Mouse (Mus musculus) neural tube, embryonic 10.5 days (tissue): ENCODE measurements around the gene Polr2l.
A peak's percentile ranks its signal among the peaks of the same experiment; 100 is the strongest.

Experiments used
- DNase-seq: peaks from one replicate; pipeline ENCODE4 v3.0.0-alpha.2; 2017; ENCODE audit warnings: low spot score; ENCODE audit errors: extremely low spot score

The Polr2l gene

DNA sequence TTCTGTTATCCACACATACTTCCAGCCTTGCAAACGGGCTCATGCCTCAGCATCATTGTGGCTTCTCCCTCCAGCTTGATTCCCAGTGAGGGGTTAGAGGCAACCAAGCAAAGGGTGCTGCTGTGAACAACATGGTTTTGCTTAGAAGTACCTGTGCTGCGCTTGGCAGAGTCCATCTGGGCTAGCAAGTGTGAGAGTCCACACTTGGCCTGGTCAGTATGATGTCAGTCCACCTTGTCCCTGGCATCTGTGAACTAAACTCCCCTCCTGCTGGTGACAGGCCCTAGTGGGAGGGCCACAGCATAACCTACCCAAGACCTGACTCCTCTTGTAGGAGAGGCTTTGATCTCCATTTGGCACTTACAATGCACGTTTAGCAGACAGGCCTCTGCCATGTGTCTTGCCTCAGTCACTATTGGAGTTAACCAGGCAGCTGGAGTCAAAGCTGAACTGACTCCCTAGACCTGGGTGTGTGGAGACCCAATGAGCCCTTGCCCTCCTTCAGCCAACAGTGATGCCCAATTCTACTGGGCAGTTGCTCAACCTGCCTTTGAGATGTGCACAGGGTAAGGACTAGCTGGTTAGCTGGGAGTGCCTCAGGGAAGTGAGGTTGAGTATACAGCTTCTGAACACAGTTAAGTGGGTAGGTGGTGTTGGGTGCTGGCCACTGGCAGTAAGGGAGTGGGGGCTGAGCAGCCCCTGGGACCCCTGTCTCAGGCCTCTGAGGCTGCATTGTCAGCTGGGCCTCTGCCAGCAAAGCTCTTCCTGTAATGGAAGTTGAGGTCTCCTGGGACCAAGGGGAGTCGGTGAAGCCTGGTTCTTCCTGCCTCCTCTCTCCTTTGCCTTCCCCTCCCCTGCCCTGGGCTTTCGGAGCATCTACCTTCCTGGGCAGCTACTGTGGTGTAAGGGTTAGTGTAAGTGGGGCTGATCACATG is 9.5 kb upstream of the Polr2l start:
- no peak for DNase-seq

DNA sequence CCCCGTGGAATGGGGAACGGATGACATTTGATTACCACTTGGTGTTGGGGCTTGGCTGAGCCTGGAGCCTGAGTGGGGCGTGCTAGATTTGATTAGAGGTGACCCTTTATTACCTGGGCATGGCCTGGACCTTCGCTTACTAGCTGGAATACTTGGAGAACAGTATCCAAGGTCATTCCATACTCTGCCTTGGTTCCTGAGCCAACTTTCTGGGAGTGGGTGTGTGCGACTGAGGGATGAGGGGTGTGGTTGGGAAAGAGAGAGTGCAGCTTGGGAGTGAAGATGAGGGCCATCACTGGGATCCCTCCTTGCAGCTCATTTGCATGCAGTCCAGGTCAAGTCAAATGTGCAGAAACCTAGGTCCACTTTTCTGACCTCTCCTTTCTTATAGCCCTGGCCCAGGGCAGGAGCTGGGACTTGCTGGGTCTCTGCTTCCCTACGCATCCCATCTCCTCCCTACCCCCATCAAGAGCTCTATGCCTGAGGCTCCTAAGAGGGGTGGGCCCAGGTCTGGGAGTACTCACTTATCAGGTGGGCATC is 8.3 kb upstream of the Polr2l start:
- DNase-seq, result no peak

DNA sequence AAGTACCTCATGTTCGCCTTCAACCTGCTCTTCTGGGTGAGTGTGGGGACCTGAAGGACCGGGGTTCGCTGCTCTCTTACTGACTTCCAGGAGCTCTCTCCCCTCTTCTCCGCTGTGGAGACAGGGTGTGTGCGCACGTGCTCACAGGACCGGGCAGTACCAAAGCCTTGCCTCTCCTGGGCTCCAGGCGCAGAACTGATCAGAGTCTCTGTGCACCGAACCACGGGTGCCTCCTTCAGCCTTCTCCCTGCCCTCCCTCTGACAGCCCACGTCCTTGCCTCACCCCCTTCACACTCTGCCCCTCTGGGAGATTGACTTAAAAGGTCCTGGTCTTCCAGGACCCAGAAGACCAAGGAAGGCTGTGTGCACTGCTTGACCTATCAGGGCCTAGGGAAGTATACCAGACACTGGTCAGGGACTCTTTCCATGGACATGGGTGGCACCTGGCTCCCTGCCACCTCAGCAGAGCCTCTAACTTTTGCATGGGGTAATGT is 7.6 kb upstream of the Polr2l start:
- DNase-seq, result no peak

DNA sequence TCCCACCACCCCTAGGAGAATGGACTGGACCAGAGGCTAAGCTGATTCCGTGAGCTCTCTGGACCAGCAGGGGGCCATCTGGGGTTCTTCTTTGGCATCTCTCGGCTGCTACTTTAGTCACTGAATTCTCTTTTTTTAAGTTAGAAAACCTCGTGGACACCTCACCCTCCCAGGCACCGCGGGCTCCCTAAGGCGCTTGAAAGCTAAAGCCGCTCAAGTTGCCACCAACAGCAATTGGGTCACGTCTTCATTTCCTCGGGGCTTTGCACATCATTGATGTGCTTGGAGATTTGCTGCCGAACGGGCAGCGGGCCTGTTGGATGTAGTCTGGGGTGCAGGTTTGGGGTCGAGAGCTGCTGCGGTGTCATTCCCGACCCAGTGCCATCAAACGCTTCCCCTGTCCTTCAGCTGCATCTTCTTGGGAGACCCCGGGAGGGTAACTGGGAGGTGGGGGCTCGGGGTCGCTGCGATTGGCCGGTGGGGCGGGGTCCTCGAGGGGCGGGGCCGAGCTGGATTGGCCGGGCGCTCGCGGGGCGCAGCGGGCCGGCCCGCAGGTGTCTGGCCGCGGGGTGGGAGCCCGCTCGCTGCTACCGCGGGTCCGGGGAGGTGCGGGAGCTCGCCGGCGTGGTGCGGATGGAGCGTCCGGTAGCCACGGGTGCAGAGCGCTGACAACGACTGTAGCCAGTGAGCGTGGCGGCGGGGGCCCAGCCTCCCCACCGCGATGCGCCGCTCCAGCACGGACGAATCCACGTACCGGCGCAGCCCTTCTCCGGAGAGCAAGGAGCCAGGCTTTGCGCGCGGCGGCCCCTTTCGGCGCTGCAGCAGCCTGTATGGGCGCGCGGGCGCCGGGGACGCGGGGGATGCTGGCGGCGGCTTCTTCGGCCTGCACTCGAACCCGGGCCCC is 6.8 kb upstream of the Polr2l start:
- peak; percentile 75 for DNase-seq

DNA sequence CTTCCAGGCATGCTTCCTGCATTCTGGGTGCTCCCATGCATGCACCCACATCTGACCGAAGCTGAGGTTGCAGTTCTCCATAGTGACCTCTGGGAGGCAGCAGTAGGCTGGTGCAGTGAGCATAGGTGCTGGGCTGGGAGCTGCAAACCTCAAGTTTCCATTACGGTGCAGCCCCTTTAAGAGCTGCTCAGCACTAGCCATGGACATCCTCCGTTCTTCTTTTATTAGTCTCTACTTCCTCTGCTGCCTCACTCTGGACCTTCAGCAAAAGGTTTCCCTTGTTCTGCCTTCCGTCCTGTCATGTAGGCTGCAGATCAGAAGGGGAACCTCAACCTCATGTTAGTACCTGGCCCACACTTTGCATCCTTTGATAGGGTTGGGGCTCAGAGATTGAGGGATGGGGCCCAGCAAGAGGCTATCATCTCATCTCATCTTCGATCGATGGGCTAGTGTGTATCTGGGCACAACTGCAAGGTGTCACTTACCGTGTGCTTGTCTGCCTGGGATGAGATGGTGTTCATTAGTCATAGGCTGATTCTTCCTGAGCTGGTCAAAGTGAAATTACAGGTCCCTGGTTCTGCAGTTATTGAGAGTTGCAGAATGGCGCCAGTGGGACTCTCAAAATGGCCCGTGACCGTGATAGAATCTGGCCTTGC is 6.0 kb upstream of the Polr2l start:
- DNase-seq, result peak; percentile 57

DNA sequence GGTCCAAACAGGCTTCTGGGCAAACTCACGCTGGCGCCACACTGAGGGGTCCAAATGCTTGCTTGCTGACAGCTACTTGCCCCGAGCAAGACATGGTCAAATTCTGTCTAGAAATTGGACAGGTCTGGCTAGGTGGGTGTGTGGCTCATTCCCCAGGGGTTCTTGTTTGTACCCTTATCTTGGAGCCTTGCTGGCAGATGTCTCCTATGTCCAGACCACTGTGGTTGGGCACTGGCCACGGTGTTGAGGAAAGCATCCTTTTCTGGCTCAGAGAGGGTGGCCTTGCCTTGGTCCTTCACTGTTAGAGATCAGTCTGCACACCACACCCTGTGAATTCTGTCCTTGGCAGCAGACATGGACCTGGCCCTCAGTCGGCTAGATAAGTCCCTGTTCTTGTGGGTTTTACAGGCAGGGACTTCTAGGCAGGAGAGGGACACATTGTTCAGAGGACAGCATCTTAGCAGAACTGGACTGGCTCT is 3.4 kb upstream of the Polr2l start:
- DNase-seq, result no peak

DNA sequence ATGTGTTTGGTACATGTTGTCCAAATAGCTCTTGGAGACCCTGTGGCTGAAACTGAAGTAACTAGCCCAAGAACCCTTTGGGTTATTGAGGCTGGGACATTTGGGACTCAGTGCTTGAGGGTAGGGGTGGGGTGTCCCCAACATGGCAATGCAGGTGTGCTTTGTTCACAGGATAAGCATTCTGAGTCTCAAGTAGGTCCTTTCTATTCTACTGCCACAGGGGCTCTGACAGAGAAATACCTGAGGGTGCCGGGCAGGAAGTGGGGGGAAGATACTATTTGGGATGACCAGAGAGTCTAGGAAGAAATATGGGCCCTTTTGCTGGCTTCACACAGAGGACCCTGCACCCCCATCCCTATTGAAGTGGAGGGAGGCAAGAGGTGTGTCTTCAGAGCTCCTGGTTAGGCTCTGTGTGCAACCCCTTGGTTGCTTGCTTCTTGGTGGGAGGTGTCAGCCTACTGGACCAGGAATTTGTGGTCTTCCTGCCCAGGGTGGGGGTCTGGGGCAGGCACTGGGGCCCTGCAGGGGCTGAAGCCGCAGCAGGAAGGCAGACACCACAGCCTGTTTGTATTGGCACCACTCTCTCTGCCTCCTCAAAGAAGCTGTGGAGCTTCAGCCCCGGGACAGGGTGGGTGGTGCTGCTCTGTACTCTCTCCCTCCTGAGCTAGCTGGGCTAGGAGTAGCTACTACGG is 2.8 kb upstream of the Polr2l start:
- DNase-seq, result no peak

DNA sequence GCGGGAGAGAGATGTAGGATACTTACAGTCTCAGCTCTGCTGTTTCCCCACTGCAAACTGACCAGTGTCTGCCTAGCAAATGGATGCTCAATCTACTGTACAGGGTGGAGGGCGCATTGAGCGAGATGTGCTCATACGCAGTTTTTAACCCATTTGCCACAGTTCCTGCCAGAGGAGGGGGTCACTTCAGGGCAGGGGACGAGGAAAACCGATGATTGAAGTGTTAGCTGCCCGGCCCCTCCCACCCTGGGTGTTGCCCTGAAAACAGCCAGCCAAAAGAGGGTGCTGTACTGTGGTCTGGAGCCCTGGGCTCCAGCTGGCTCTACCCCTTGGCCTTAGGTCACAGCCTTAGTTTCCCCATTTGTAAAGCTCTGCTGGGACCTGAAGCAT is 2.0 kb upstream of the Polr2l start:
- DNase-seq, result no peak

DNA sequence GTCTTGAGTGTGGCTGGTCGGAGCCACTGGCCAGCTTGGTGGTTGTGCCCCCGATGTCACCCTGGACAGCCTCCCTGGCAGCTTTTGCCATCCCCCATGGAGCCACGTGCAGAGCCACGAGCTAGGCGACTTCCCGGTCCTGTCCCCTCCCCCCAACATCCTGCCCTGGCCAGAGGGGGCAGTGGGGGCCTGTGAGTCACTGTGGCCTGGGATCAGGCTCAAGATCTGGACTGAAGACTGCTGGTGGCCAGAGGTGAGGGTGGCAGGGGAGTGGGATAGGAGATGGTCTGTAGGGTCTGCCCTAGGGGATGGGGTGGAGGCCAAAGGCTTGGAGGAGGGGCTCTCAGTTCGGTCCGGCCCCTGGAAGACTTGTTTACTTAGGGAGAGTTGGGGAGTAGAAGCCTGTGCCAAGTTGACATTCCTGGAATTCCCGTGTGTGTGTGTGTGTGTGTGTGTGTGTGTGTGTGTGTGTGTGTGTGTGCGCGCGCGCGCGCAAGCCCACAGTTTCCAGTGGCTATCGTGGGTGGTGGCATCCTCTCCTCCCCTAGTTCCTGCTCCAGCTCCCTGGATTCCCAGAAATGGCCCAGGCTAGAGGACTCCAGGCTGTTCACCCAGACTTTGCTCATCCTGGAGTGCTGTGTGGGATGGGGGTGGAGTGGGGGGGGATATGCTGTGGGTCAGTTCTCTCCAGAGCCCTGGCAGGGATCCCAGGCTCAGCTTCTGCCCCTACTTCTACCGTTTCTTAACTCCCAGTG is 1.5 kb upstream of the Polr2l start:
- peak; percentile 63 for DNase-seq

DNA sequence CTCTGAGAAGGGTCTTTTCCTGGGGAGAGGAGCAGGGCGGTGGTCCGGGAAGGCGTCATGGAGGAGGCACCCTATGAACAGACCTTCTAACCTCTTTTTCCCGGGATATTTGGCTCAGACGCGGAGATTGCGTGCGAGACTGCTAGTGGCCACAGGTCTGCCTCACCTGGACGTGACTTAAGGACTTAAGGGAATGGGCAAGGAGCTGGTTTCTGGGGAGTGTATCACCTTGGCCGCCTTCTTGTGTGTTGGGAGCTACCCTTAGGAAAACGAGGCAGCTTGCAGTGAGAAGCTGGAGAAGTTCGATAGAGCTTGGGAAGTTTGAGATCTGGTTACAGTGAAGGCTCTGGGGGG is 850 bp upstream of the Polr2l start:
- no peak for DNase-seq

DNA sequence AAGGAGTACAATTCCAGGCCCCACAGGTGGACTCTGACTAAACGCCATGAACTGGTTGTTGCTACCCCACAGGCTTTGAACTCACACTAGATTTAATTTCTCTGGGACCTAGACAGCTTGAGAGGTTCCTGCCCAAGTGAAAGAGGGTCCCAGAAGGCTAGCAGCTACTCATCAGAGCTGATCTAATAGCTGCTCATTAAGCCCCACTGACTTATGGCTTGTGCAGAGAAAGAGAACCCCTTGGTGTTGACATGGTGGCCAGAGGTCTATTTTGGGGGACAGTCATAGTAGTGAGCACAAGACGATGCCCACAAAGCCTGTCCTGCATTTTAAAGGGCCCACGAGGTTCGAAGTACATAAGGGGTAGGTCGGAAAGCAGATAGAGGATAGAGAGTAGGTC is 772 bp downstream of the Polr2l start:
- no peak for DNase-seq

DNA sequence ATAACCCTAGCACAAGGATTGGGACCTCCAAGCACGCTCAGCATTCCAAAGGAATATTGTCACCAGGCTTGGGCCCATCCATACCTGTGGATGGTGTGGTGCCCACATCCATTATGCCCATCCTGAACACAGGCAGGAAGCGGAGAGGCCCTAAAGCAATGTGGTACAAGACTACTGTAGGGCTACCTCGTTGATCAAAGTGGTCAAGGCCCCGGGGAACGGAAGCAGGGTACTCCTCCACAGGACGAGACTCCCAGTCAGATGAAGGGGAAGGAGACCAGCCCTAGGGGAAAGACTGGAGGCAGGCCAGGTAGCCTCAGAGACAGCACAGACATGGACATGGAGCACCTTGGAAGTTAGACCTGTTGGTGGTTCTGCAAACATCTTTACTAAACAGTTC is 2.2 kb downstream of the Polr2l start:
- DNase-seq, result no peak

DNA sequence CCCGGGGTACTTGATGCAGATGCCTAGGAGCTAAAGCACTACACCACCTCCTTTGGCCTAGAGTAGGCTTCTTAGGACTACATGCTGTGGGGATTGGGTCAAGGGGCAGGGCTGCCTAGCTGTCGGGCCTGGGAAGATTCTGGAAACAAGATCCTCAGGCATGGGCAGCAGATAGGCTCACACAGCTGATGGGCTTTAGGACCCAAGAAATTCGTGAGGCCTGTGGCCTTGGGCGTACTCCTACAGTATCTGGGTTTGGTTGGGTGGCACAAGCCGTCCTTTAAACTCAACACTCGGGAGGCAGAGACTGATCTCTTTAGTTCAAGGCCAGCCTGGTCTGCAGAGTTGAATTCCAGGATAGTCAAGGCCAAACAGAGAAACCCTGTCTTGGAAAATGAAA is 2.7 kb downstream of the Polr2l start:
- DNase-seq, result no peak

DNA sequence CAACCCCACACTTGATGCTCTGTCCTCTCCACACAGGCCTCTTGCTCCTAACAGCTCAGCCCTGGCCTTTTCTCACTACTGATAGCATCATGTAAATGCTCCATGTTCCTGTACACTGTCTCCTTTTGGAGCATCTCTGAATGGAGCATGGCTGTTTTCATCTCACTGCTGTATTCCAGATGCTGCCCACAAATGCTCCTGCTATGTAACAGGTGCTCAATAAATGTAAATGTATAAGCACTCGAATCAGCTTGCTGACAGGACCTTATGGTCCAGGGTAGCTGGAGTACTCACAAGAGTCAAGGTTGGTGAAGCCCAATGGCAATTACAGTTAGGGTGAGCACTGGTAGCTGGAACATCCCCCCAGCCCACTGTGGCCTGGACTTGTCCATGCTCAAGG is 3.7 kb downstream of the Polr2l start:
- no peak for DNase-seq

DNA sequence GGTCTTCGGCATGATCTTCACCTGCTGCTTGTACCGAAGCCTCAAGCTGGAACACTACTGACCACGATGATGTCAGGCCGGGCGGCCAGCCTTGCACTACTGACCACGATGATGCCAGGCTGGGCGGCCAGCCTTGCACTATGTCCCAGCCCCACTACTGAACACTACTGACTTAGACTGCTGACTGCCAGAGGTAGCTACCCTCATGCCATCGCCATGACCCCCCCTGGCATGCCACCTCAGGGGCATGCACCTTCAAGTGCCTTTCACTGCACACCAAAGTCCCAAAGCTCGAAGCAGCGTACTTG is 4.3 kb downstream of the Polr2l start:
- no peak for DNase-seq

DNA sequence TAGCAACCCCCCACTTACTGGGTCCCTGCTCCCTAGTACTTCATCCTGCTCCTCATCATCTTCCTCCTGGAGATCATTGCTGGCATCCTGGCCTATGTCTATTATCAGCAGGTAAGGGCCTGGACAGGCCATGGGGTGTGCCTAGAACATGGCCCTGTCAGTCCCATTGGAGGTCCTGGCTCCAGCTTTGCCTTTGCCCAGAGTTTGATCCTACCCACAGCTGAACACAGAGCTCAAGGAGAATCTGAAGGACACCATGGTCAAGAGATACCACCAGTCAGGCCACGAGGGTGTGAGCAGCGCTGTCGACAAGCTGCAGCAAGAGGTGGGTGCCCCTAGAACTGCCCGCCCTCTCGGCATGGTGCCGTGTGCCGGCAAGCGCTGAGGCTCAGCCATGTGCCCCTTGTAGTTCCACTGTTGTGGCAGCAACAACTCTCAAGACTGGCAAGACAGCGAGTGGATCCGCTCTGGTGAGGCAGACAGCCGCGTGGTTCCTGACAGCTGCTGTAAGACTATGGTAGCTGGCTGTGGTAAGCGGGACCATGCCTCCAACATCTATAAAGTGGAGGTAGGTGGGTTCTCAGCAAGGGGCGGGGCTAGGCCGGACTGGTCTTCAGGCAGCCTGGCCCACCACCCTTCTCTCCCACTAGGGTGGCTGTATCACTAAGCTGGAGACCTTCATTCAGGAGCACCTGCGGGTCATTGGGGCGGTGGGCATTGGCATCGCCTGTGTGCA is 4.9 kb downstream of the Polr2l start:
- DNase-seq, result no peak

DNA sequence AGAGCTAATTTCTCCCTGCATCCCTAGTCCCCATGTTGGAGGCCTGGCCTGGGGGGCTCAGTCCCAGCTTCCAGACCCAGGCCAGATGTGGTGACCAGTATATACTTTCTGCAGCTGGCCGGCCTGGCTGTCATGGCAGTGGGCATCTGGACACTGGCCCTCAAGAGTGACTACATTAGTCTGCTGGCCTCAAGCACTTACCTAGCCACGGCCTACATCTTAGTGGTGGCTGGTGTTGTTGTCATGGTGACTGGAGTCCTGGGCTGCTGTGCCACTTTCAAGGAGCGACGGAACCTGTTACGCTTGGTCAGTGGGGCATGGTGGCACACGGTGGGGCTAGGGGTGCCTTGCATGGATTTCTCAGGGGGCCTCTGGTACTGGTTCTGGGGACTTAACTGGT is 5.6 kb downstream of the Polr2l start:
- no peak for DNase-seq

DNA sequence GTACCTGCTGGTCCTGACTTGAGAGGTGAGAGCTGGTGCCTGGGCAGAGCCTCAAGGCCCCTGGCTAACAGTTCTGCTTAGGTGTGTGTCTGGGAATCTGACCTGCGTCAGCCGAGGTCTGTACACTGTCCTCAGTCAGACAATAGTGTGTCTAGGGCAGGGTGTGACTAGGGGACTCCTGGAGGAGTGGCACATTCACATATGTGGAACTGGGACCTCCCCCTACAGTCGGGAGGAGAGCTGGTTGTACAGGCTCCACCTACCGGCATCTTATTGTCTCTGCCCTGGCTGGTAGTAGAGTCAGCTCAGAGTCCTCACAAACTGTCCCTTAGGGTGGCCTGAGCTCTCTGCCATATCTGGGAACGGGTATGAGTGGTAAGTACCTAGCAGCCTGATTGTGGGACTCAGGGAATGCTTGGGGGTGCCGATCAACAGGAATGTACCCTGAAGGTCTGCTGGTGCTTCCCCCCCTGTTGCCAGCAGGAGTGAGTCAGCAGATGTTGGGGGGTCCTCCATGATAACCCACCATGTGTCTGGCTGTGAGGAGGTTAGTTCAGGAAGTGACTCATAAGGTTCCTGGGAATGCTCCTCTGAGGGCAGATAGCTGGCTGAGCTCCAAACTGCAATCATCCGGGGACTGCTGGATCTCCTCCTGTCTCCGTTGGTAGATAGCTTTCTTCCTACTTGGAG is 6.3 kb downstream of the Polr2l start:
- DNase-seq, result peak; percentile 55

DNA sequence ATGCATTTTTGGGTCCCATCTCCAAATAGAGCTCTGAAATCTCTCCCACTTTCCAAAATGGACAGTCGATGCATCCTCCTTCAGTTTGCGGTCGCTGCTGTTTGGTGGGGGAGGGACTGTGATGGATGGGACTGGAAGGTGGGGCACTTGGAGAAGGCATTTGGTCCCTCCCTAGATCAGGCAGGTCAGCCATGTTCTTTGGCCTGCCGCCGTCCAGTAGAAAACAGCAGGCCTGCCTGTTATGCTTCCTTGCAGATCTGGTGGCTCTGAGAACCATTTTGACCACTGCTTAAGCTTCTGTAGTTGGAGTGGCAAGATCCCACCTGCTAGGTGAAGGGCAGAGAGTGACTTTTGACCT is 6.8 kb downstream of the Polr2l start:
- DNase-seq, result no peak
